8 mouse cellular contexts compared by ENCODE assay signal in genomic region chr10:62340095-62340731, GRCm38 (mm10). TPM values are rescaled to one million over a fixed set of nuclear protein-coding genes. Genes with fewer than 3 reads are reported as not detected.
A peak's percentile ranks its signal among the peaks of the same experiment; 100 is the strongest.
DNase-seq lines count a peak whose midpoint lies in the region; ATAC-seq lines count a peak whose summit lies in the region.

No protein-coding gene starts in this region.

- H3K4me2 ChIP-seq in heart, embryonic 14.5 days (ENCODE audit: low read length) = peak overlapping the region; percentile 73
- peak overlapping the region; percentile 99 for H3K4me2 ChIP-seq in liver, embryonic 13.5 days
- H3K4me2 ChIP-seq in stomach, embryonic 16.5 days (ENCODE audit: low read depth, low read length) = peak overlapping the region; percentile 88

- WGBS in heart, embryonic 14.5 days = under 1% methylated on average over 38 of the region's 38 CpGs
- under 1% methylated on average over 38 of the region's 38 CpGs for WGBS in liver, embryonic 13.5 days (ENCODE audit: insufficient replicate concordance)
- under 1% methylated on average over 38 of the region's 38 CpGs for WGBS in stomach, embryonic 16.5 days

- H3K9ac ChIP-seq in heart, embryonic 14.5 days (ENCODE audit: low read length) = peak overlapping the region; percentile 82
- peak overlapping the region; percentile 96 for H3K9ac ChIP-seq in liver, embryonic 13.5 days
- peak overlapping the region; percentile 81 for H3K9ac ChIP-seq in stomach, embryonic 16.5 days (ENCODE audit: low read length)

- no peaks in the 10 kb centered on the region for H3K9me3 ChIP-seq in heart, embryonic 14.5 days (ENCODE audit: control insufficient read depth, low read length)
- H3K9me3 ChIP-seq in liver, embryonic 13.5 days (replicated peaks) = no peaks in the 10 kb centered on the region
- no peaks in the 10 kb centered on the region for H3K9me3 ChIP-seq in stomach, embryonic 16.5 days (replicated peaks; ENCODE audit: control insufficient read depth, low read length)

- H3K4me3 ChIP-seq in heart, embryonic 14.5 days (ENCODE audit: control insufficient read depth in 1 of 2, insufficient read depth in 1 of 2, low read depth in 1 of 2, low read length in 2 of 2) = peak overlapping the region; percentile 65 to 95
- peak overlapping the region; percentile 94 for H3K4me3 ChIP-seq in liver, embryonic 13.5 days (replicated peaks)
- peak overlapping the region; percentile 76 for H3K4me3 ChIP-seq in stomach, embryonic 16.5 days (replicated peaks; ENCODE audit: low read length)

- ATAC-seq in erythroid progenitor cell, adult 5-6 weeks (replicated peaks; ENCODE audit: low FRiP score, poor library complexity, severe bottlenecking) = peak; percentile 73
- ATAC-seq in heart, embryonic 14.5 days (ENCODE audit: insufficient number of reproducible peaks, insufficient read depth, low FRiP score, low read depth) = peak; percentile 95
- peak; percentile 85 for ATAC-seq in liver, embryonic 13.5 days (ENCODE audit: low read depth)
- ATAC-seq in stomach, embryonic 16.5 days (ENCODE audit: insufficient read depth, low FRiP score) = peak; percentile 96

- peak overlapping the region; percentile 91 to 97 for H3K27ac ChIP-seq in heart, embryonic 14.5 days (replicated peaks in 1 of 2; ENCODE audit: control insufficient read depth in 1 of 2, insufficient read depth in 1 of 2, low read depth in 2 of 2, low read length in 2 of 2)
- peak overlapping the region; percentile 99 for H3K27ac ChIP-seq in liver, embryonic 13.5 days
- peak overlapping the region; percentile 94 for H3K27ac ChIP-seq in stomach, embryonic 16.5 days (ENCODE audit: low read length)

- peaks cover 35% of the 10 kb centered on the region in 2 experiments for H3K4me1 ChIP-seq in heart, embryonic 14.5 days (ENCODE audit: control insufficient read depth in 2 of 2, insufficient read depth in 2 of 2, low read length in 2 of 2)
- H3K4me1 ChIP-seq in liver, embryonic 13.5 days (replicated peaks) = peaks cover 93% of the 10 kb centered on the region
- H3K4me1 ChIP-seq in stomach, embryonic 16.5 days (ENCODE audit: control insufficient read depth, insufficient read depth, low read length) = peaks cover 27% of the 10 kb centered on the region

- H3K27me3 ChIP-seq in heart, embryonic 14.5 days (ENCODE audit: control insufficient read depth, insufficient read depth, low read length) = no peaks in the 10 kb centered on the region
- H3K27me3 ChIP-seq in liver, embryonic 13.5 days = no peaks in the 10 kb centered on the region
- H3K27me3 ChIP-seq in stomach, embryonic 16.5 days (ENCODE audit: control insufficient read depth, insufficient read depth, low read length) = no peaks in the 10 kb centered on the region

- DNase-seq in CD4-positive helper T cell, adult 2 months (ENCODE audit: low read depth, low spot score) = peak; percentile 98
- DNase-seq in brain, embryonic 18.5 days (ENCODE audit: low read depth, low spot score) = peak; percentile 88
- DNase-seq in kidney, postnatal 14 days = peak; percentile 97
- DNase-seq in liver, embryonic 13.5 days = peak; percentile 97
- peak; percentile 95 for DNase-seq in neural tube, embryonic 10.5 days (ENCODE audit: extremely low spot score, low spot score)

- H3K36me3 ChIP-seq in heart, embryonic 14.5 days (ENCODE audit: control insufficient read depth, insufficient read depth, low read length) = no peaks in the 10 kb centered on the region
- H3K36me3 ChIP-seq in liver, embryonic 13.5 days = peaks cover 3% of the 10 kb centered on the region; the same call in 1 of the 2 replicates
- no peaks in the 10 kb centered on the region for H3K36me3 ChIP-seq in stomach, embryonic 16.5 days (ENCODE audit: control insufficient read depth, insufficient read depth, low read length)

RNA-seq across cellular contexts. Expression of gene Hk1, which starts 39.5 kb away (rescaled TPM):
- 101 and 130 TPM in 2 replicates for total RNA-seq in erythroid progenitor cell, adult 5-6 weeks (2015; ENCODE audit: low replicate concordance)
- 269 and 272 TPM in 2 replicates for total RNA-seq in erythroid progenitor cell, adult 5-6 weeks (2017; ENCODE audit: low replicate concordance)
- 112 and 132 TPM in 2 replicates for polyA plus RNA-seq in heart, embryonic 14.5 days (2014; fragmentation: Nextera tagmentation; extraction: Ambion mirVana)
- polyA plus RNA-seq in liver, embryonic 13.5 days (2015; fragmentation: Nextera tagmentation; extraction: Ambion mirVana) = 88.4 and 108 TPM in 2 replicates
- 55.0 and 67.0 TPM in 2 replicates for polyA plus RNA-seq in stomach, embryonic 16.5 days (2015; fragmentation: Nextera tagmentation; extraction: Ambion mirVana)

Comparison
In these comparisons a context has a peak if more than half of its experiments do, and no peak if none do; other contexts are left out.
1. Peak in every context shown above with its lines: DNase-seq, ATAC-seq, H3K4me3 ChIP-seq and H3K27ac ChIP-seq.